Mouse (Mus musculus) myocyte (in vitro differentiated cells): ENCODE measurements around the gene Ly6g6f. TPM values are rescaled to one million over a fixed set of nuclear protein-coding genes. Genes with fewer than 3 reads are reported as not detected.
A peak's percentile ranks its signal among the peaks of the same experiment; 100 is the strongest.

Experiments
- H3K27me3 ChIP-seq: one replicate; pipeline ENCODE4 v1.6.1; 2011; ENCODE audit not compliant: control insufficient read depth, insufficient read depth, insufficient read length
- H3K36me3 ChIP-seq: one replicate; pipeline ENCODE4 v1.6.1; 2011; ENCODE audit not compliant: control insufficient read depth, insufficient read depth
- H3K4me2 ChIP-seq: one replicate; pipeline ENCODE4 v1.6.1; 2011; ENCODE audit warnings: low read depth, control low read depth
- H3K4me3 ChIP-seq: one replicate; pipeline ENCODE4 v1.5.1; 2011; ENCODE audit warnings: mild to moderate bottlenecking, control low read depth, moderate library complexity
- H3K79me2 ChIP-seq: one replicate; pipeline ENCODE4 v1.6.1; 2011; ENCODE audit not compliant: control insufficient read depth, insufficient read depth
- H3ac ChIP-seq: one replicate; pipeline ENCODE4 v1.6.1; 2011; ENCODE audit not compliant: control insufficient read depth, insufficient read length
- CEBPB ChIP-seq: IDR thresholded peaks from 2 replicates; pipeline ENCODE4 v1.6.1; 2011; ENCODE audit warnings: mild to moderate bottlenecking, moderate library complexity; ENCODE audit not compliant: poor library complexity, insufficient read depth, severe bottlenecking
- E2F4 ChIP-seq: IDR thresholded peaks from one replicate; pipeline ENCODE4 v1.6.1; 2011; ENCODE audit warnings: mild to moderate bottlenecking, control low read depth, moderate library complexity; ENCODE audit not compliant: insufficient read depth
- MAX ChIP-seq: IDR thresholded peaks from one replicate; pipeline ENCODE4 v1.6.1; 2011; ENCODE audit warnings: low read depth, mild to moderate bottlenecking, control low read depth
- MYOD1 ChIP-seq, 3 experiments: IDR thresholded peaks; one replicate each; pipeline ENCODE4 v1.6.1; 2011; ENCODE audit warnings: control low read depth in 2 of 3, low read depth in 2 of 3, mild to moderate bottlenecking in 2 of 3, moderate library complexity in 1 of 3; ENCODE audit not compliant: insufficient read length in 2 of 3, control insufficient read depth in 1 of 3
- MYOG ChIP-seq, 3 experiments: IDR thresholded peaks; one replicate each; pipeline ENCODE4 v1.6.1; 2011; ENCODE audit warnings: control low read depth in 2 of 3, low read depth in 2 of 3, mild to moderate bottlenecking in 2 of 3; ENCODE audit not compliant: insufficient read length in 2 of 3, control insufficient read depth in 1 of 3, insufficient read depth in 1 of 3
- POLR2A ChIP-seq: IDR thresholded peaks from one replicate; pipeline ENCODE4 v1.6.1; 2011; ENCODE audit warnings: low read depth, mild to moderate bottlenecking, control low read depth, moderate library complexity; ENCODE audit not compliant: insufficient read length
- POLR2AphosphoS2 ChIP-seq: IDR thresholded peaks from one replicate; pipeline ENCODE4 v1.6.1; 2011; ENCODE audit warnings: low read depth, control low read depth; ENCODE audit not compliant: insufficient read length
- REST ChIP-seq: IDR thresholded peaks from one replicate; pipeline ENCODE4 v1.6.1; 2011; ENCODE audit warnings: mild to moderate bottlenecking, control low read depth, moderate library complexity; ENCODE audit not compliant: insufficient read depth, insufficient read length
- SRF ChIP-seq: IDR thresholded peaks from one replicate; pipeline ENCODE4 v1.6.1; 2011; ENCODE audit warnings: low read depth; ENCODE audit not compliant: control insufficient read depth, insufficient read length
- TCF12 ChIP-seq: IDR thresholded peaks from one replicate; pipeline ENCODE4 v1.6.1; 2011; ENCODE audit warnings: mild to moderate bottlenecking, control low read depth; ENCODE audit not compliant: poor library complexity, insufficient read depth, severe bottlenecking
- TCF3 ChIP-seq: IDR thresholded peaks from one replicate; pipeline ENCODE4 v1.6.1; 2011; ENCODE audit warnings: low read depth, control low read depth; ENCODE audit not compliant: insufficient read length
- USF1 ChIP-seq: IDR thresholded peaks from one replicate; pipeline ENCODE4 v1.6.1; 2011; ENCODE audit warnings: low read depth, mild to moderate bottlenecking, control low read depth, moderate library complexity
- polyA plus RNA-seq: library from polyadenylated mRNA; unstranded; fragments of >200 nt; fragmentation: generic; extraction: Trizol; gene quantifications from one replicate; pipeline ENCODE4 v1.2.1, GENCODE M21; 2012; ENCODE audit warnings: missing spikeins

Gene Ly6g6f
- not detected for polyA plus RNA-seq

DNA sequence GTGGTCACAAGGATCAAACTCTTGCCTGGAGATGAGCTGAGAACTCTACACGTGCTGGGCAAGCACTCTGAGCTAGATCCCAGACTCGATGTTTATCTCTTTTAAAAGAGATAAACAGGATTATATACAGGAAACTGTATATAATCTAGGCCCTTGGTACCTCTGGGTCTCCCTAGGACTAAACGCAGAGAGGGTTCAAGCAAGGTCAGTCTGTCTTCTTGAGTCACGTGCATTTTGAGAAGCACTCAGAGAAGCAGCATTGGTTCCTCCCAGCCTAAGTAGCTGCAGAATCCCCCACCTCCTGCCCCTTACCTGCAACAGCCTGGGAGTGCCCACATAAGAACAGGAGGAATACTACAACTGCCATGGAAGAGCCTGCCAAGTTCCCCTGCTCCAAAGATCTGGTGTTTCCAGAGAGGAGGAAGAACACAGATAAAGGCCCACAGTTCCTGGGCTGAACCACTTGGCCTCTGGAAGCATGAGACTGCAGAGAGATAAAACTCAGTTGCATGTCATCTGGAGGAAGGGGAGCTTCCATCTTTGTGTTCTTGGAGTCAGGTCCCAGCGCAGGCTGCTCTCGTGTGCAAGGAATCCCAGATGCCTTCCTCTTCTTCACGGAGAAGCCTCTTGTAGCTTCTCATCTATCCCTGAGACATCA lies at the start of gene Ly6g6f:
Gene Ly6g6f, minus strand, starts transcription at position 403 of the 658 bp plus-strand sequence.
- Histone ChIP-seq H3K4me3 (no peak within 1 kb of the TSS), H3ac (no peak within 1 kb of the TSS), H3K79me2 (peaks cover 7% of the 10 kb centered on the region), H3K27me3 (peaks cover 11% of the 10 kb centered on the region), H3K4me2 (no peak within 1 kb of the TSS), H3K36me3 (no peaks in the 10 kb centered on the region)
- TF ChIP-seq REST (no peak), POLR2A (no peak), CEBPB (no peak), E2F4 (no peak), TCF12 (no peak), MYOD1 (IDR thresholded peaks at IDR 0.05; ENCODE audit: control insufficient read depth in 1 of 3, insufficient read length in 2 of 3, low read depth in 2 of 3) (no peak), MYOG (IDR thresholded peaks at IDR 0.05; ENCODE audit: control insufficient read depth in 1 of 3, insufficient read depth in 1 of 3, insufficient read length in 2 of 3, low read depth in 2 of 3) (no peak)

DNA sequence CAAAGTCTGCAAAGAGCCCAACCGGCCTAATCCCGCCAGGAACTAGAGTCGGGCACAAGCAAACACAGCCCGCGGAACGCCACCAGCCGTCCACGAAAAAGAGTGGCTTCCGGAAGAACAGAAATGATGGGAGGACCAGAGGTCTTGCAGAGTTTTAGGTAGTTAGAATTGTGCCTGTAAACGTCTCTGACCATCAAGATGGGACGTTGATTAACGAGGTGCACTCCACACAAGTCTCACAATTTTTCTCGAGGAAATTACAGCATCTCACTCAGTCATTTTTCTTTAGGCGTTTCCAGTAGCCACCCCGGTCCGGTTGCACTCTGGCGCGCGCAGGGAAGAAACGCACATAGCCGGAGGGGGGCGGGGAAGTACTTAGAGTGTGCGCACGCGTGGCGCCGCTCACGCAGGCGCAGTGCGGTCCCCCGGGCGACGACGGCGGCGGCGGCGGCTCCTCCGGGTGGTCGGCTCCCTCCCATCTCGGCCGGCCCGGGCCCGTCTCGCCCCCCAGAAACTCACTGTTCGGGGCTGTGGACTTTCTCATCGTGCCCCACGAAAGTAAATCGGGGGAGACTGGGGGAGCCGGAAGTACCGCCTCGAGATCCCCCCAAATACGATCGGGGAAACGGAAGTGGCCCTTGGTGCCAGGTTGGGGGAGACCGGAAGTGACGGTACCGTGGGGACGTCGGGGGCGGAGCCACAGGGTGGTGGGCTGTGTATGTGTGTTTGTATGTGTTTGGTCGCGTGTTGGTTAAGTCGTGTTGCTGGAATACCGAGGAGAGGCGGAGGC lies 49.6 kb upstream of the Ly6g6f start, which contains the start of gene Bag6:
Gene Bag6, plus strand, starts transcription at position 378 of the 790 bp plus-strand sequence.
- Histone ChIP-seq H3K4me2 (peak within 1 kb of the TSS; percentile 94), H3K4me3 (peak within 1 kb of the TSS; percentile 89), H3ac (peak within 1 kb of the TSS; percentile 94), H3K79me2 (peaks cover 48% of the 10 kb centered on the region), H3K36me3 (peaks cover 12% of the 10 kb centered on the region), H3K27me3 (no peaks in the 10 kb centered on the region)
- TF ChIP-seq MAX (peak; percentile 99), POLR2A (no peak), USF1 (no peak), REST (no peak), POLR2AphosphoS2 (no peak), E2F4 (peak; percentile 39)

DNA sequence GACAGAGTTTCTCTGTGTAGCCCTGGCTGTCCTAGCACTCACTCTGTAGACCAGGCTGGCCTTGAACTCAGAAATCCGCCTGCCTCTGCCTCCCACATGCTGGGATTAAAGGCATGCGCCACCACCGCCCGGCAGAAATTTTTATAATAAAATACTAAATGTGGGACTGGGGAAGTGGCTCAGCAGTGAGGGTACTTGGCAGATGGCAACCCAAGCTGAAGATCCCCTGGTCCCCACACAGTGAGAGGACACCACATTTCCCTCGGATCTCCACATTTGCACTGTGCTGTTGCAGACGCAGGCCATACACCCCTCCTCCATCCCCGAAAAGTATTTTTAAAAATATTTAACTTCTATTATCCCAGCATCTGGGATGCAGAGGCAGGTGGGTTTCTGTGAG lies 48.1 kb upstream of the Ly6g6f start:
- no peak for TF ChIP-seq POLR2AphosphoS2
- no peak for TF ChIP-seq MAX
- no peak for TF ChIP-seq MYOG (IDR thresholded peaks at IDR 0.05; ENCODE audit: control insufficient read depth in 1 of 3, insufficient read depth in 1 of 3, insufficient read length in 2 of 3, low read depth in 2 of 3)
- no peak for TF ChIP-seq USF1
- no peak for TF ChIP-seq SRF
- TF ChIP-seq MYOD1 (IDR thresholded peaks at IDR 0.05; ENCODE audit: control insufficient read depth in 1 of 3, insufficient read length in 2 of 3, low read depth in 2 of 3) = no peak
- TF ChIP-seq TCF12 = no peak
- no peak for TF ChIP-seq CEBPB
- TF ChIP-seq TCF3 = no peak
- no peak for TF ChIP-seq POLR2A
- TF ChIP-seq E2F4 = no peak
- no peak for TF ChIP-seq REST
- Histone ChIP-seq H3ac (no peak overlapping the region), H3K4me3 (no peak overlapping the region), H3K36me3 (peaks cover 3% of the 10 kb centered on the region), H3K4me2 (no peak overlapping the region), H3K79me2 (peaks cover 33% of the 10 kb centered on the region), H3K27me3 (no peaks in the 10 kb centered on the region)

DNA sequence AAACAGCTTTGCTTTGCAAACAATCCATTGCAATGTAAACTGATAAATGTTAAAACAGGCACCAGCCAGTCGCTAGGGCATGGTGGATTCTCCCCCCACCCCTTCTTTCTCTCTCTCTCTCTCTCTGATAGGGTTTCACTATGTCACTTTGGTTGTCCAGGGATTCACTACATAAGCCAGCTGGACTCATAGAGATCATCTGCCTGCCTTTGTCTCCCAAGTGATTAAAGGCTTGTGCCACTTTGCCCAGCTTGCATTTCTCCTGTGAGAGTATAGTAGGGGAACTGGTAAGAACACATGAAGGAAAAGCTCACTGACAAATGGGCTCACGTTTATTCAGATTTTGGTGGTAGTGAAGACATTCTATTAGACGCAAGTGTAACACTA lies 46.8 kb upstream of the Ly6g6f start:
- TF ChIP-seq CEBPB = no peak
- TF ChIP-seq TCF12 = no peak
- no peak for TF ChIP-seq MYOD1 (IDR thresholded peaks at IDR 0.05; ENCODE audit: control insufficient read depth in 1 of 3, insufficient read length in 2 of 3, low read depth in 2 of 3)
- TF ChIP-seq E2F4 = no peak
- TF ChIP-seq USF1 = no peak
- no peak for TF ChIP-seq SRF
- TF ChIP-seq REST = no peak
- no peak for TF ChIP-seq POLR2A
- TF ChIP-seq TCF3 = no peak
- TF ChIP-seq MAX = no peak
- no peak for TF ChIP-seq POLR2AphosphoS2
- TF ChIP-seq MYOG (IDR thresholded peaks at IDR 0.05; ENCODE audit: control insufficient read depth in 1 of 3, insufficient read depth in 1 of 3, insufficient read length in 2 of 3, low read depth in 2 of 3) = no peak
- H3K79me2 ChIP-seq = peaks cover 33% of the 10 kb centered on the region
- no peak overlapping the region for H3K4me3 ChIP-seq
- H3K27me3 ChIP-seq = no peaks in the 10 kb centered on the region
- no peak overlapping the region for H3K4me2 ChIP-seq
- no peaks in the 10 kb centered on the region for H3K36me3 ChIP-seq
- no peak overlapping the region for H3ac ChIP-seq

DNA sequence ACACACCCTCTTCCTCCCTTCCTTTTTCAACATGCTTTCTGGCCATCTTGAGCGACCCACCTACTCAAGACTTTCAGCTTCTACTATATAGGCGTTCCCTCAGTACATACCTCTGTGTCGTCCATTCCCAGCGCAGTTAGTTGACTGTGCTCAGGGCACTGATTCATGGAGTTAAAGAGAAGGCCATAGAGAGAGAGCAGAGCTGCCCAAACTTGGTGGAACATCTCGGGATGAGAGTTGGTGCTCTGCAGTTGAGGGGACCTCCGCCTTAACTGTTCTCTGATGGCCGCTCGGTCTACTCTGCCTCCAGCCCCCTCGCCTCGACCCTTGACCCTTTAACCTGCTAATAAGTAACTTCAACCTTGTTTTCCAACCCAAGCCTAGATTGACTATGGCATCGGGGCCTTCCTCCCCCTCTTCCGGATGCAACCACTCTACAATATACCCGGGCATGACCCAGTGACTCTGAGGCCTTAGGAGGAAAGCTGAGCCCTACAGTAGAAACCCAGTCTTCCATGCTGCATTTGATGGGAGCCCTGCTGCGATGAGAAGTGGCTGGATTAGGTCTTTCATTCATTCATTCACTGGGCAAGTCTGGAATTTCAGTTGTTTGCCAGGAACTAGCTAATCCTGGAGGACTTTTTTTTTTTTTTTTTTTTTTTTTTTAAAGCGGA lies 46.2 kb upstream of the Ly6g6f start, which contains the start of gene Apom:
Gene Apom, minus strand, starts transcription at position 551 of the 674 bp plus-strand sequence.
- Histone ChIP-seq H3K4me2 (no peak within 1 kb of the TSS), H3K36me3 (no peaks in the 10 kb centered on the region), H3K4me3 (no peak within 1 kb of the TSS), H3ac (no peak within 1 kb of the TSS), H3K79me2 (peaks cover 33% of the 10 kb centered on the region), H3K27me3 (no peaks in the 10 kb centered on the region)
- no peak for TF ChIP-seq MAX
- TF ChIP-seq POLR2A = no peak
- TF ChIP-seq E2F4 = no peak
- TF ChIP-seq MYOG (IDR thresholded peaks at IDR 0.05; ENCODE audit: control insufficient read depth in 1 of 3, insufficient read depth in 1 of 3, insufficient read length in 2 of 3, low read depth in 2 of 3) = no peak
- TF ChIP-seq TCF3 = no peak
- no peak for TF ChIP-seq POLR2AphosphoS2
- TF ChIP-seq TCF12 = no peak
- TF ChIP-seq CEBPB = no peak
- TF ChIP-seq MYOD1 (IDR thresholded peaks at IDR 0.05; ENCODE audit: control insufficient read depth in 1 of 3, insufficient read length in 2 of 3, low read depth in 2 of 3) = no peak
- TF ChIP-seq REST = no peak
